Mouse (Mus musculus) G1E (cell line): ENCODE results near the gene Trem3. TPM values are rescaled to one million over a fixed set of nuclear protein-coding genes. Genes with fewer than 3 reads are reported as not detected.

Experiments used
- ATAC-seq: 2 replicates; pipeline ENCODE4 v1.8.0; 2016; ENCODE audit warnings: mild to moderate bottlenecking; ENCODE audit not compliant: insufficient number of reproducible peaks, poor library complexity, low FRiP score, severe bottlenecking; ENCODE audit errors: extremely low read depth
- DNase-seq: peaks from one replicate; pipeline ENCODE4 v3.0.0; 2012; ENCODE audit warnings: low spot score
- H3K27me3 ChIP-seq: 2 replicates; pipeline ENCODE4 v1.6.1; 2012; ENCODE audit warnings: mild to moderate bottlenecking, low read length, inconsistent platforms; ENCODE audit not compliant: insufficient read depth
- H3K36me3 ChIP-seq: replicated peaks from 2 replicates; pipeline ENCODE3; 2012; ENCODE audit warnings: mild to moderate bottlenecking, inconsistent platforms
- H3K4me1 ChIP-seq: 2 replicates; pipeline ENCODE4 v1.6.1; 2012; ENCODE audit warnings: low read depth, low read length, inconsistent platforms, mixed read lengths; ENCODE audit not compliant: insufficient read depth
- H3K4me3 ChIP-seq: 2 replicates; pipeline ENCODE4 v1.5.1; 2012; ENCODE audit warnings: low read depth, mild to moderate bottlenecking, inconsistent platforms, low read length, moderate library complexity, mixed read lengths
- H3K9me3 ChIP-seq: replicated peaks from 2 replicates; pipeline ENCODE4 v1.6.1; 2012; ENCODE audit warnings: inconsistent platforms
- CTCF ChIP-seq: IDR thresholded peaks from 2 replicates; pipeline ENCODE4 v1.5.1; 2012; ENCODE audit warnings: low read depth, low read length, inconsistent platforms, mixed read lengths
- GATA1 ChIP-seq: IDR thresholded peaks from 2 replicates; pipeline ENCODE4 v1.6.1; 2012; ENCODE audit warnings: borderline replicate concordance, low read length, inconsistent platforms, mixed read lengths
- GATA2 ChIP-seq: IDR thresholded peaks from 2 replicates; pipeline ENCODE4 v1.6.1; 2012; ENCODE audit warnings: low read depth, low read length, inconsistent platforms, borderline replicate concordance
- POLR2AphosphoS5 ChIP-seq: IDR thresholded peaks from 2 replicates; pipeline ENCODE4 v1.6.1; 2012; ENCODE audit warnings: low read depth, low read length, inconsistent platforms; ENCODE audit not compliant: insufficient replicate concordance
- TAL1 ChIP-seq: conservative IDR thresholded peaks from 2 replicates; pipeline ENCODE4 v1.6.1; 2012; ENCODE audit warnings: low read depth, low read length, inconsistent platforms, mixed read lengths
- polyA plus RNA-seq: library from polyadenylated mRNA; stranded (reverse); fragments of >175 nt; gene quantifications from 2 replicates; pipeline ENCODE4 v1.2.3, GENCODE M21; 2012
- total RNA-seq, 2 experiments: library from RNA; stranded (forward) in 1 of 2; stranded (reverse) in 1 of 2; fragments of 200-1000 nt in 1 of 2; fragments of >200 nt in 1 of 2; fragmentation: Nextera tagmentation in 1 of 2; gene quantifications; 2 replicates each; pipeline ENCODE4 v1.2.3; 2014 to 2017

Gene Trem3
- total and polyA plus RNA-seq, 3 experiments, result not detected

DNA sequence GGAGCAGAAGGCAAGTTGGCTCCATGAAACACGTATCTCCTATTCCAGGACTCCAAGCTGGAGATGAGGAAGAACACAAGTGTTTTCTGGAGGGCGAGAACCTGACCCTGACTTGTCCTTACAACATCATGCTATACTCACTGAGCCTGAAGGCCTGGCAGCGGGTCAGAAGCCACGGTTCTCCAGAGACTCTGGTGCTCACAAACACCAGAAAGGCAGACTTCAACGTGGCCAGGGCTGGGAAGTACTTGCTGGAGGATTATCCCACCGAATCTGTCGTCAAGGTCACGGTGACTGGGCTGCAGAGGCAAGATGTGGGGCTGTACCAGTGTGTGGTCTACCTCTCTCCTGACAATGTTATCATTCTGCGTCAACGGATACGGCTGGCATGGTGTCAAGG is 1.9 kb downstream of the Trem3 start:
- Histone ChIP-seq H3K4me3 (no peak overlapping the region), H3K27me3 (no peaks in the 10 kb centered on the region), H3K36me3 (peaks cover 49% of the 10 kb centered on the region), H3K9me3 (no peaks in the 10 kb centered on the region), H3K4me1 (peaks cover 9% of the 10 kb centered on the region)
- TF ChIP-seq TAL1 (no peak), POLR2AphosphoS5 (no peak), CTCF (no peak), GATA2 (no peak), GATA1 (no peak)
- DNase-seq (no peak), ATAC-seq (no peak)

DNA sequence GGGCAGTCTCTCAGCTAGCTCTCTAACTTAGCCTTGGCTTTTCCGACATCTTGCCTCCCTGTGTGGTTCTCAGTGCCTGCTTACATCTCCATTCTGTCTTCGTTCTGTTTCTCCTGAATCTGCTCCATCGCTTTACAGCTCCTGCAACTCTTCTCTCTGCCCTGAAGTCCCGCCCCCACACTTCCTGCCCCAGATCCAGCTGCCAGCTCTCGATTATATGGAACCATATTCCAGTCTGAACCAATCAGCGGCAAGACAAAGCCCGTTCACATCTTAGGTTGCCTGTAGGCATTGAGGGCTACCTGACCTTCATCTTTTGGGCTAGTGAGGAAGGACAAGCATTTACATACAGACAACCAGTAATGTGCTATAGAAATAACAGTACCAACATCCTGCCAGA is 3.1 kb downstream of the Trem3 start:
- DNase-seq, result no peak

DNA sequence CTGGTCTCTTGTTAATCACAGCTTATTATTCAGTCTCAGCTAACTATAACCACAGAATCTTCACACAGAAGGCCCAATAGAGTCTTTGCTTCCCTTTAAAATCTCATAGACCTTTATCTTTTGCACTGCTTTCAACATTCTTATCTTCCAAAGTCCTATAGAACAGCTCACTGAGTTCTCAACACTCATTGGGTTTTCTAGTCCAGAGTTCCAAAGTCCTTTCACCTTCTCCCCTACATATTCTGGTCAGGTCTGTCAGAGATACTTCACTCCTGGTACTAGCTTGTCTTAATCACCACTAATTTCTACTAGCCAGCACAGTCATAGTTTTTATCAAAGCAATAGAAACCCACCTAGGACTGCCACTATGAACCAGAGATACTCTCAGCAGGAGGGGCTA is 9.0 kb downstream of the Trem3 start:
- peaks cover 7% of the 10 kb centered on the region; the same call in 1 of the 2 replicates for H3K9me3 ChIP-seq
- no peaks in the 10 kb centered on the region for H3K27me3 ChIP-seq
- peaks cover 42% of the 10 kb centered on the region for H3K36me3 ChIP-seq
- H3K4me1 ChIP-seq, result peaks cover 25% of the 10 kb centered on the region
- DNase-seq, result no peak
- TF ChIP-seq GATA2, result no peak
- ATAC-seq, result no peak
- no peak overlapping the region for H3K4me3 ChIP-seq

More for the DNA sequence above, 3.1 kb downstream of the Trem3 start:
- H3K4me1 ChIP-seq, result peaks cover 19% of the 10 kb centered on the region
- no peak overlapping the region for H3K4me3 ChIP-seq
- no peaks in the 10 kb centered on the region for H3K9me3 ChIP-seq
- H3K36me3 ChIP-seq, result peaks cover 49% of the 10 kb centered on the region
- no peak for TF ChIP-seq GATA2
- no peak for TF ChIP-seq GATA1
- no peak for TF ChIP-seq POLR2AphosphoS5
- no peak for TF ChIP-seq CTCF
- TF ChIP-seq TAL1, result no peak
- H3K27me3 ChIP-seq, result no peaks in the 10 kb centered on the region
- no peak for ATAC-seq

DNA sequence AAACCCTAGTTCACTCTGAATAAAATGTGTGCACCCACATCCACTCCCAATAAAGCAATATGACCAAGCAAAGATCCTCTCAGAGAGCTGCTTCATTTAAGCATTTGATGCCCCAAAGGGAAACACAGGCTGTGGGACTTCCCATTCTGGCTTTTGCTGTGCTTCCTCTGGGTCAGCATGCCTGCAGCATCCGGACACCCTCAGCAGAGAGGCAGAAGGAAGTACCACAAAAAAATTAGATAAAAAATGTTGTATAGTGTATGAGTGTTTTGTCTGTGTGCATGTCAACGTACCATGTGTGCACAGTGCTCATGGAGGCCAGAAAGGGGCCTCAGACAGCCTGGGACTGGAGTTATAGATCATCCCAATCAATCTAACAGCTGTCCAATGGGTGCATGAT is 14.3 kb downstream of the Trem3 start:
- Histone ChIP-seq H3K4me3 (no peak overlapping the region), H3K27me3 (no peaks in the 10 kb centered on the region), H3K9me3 (peaks cover 7% of the 10 kb centered on the region; the same call in 1 of the 2 replicates), H3K36me3 (peaks cover 52% of the 10 kb centered on the region), H3K4me1 (peaks cover 46% of the 10 kb centered on the region)
- DNase-seq, result no peak
- no peak for ATAC-seq
- TF ChIP-seq TAL1 (no peak), CTCF (no peak), POLR2AphosphoS5 (no peak), GATA1 (no peak), GATA2 (no peak)

DNA sequence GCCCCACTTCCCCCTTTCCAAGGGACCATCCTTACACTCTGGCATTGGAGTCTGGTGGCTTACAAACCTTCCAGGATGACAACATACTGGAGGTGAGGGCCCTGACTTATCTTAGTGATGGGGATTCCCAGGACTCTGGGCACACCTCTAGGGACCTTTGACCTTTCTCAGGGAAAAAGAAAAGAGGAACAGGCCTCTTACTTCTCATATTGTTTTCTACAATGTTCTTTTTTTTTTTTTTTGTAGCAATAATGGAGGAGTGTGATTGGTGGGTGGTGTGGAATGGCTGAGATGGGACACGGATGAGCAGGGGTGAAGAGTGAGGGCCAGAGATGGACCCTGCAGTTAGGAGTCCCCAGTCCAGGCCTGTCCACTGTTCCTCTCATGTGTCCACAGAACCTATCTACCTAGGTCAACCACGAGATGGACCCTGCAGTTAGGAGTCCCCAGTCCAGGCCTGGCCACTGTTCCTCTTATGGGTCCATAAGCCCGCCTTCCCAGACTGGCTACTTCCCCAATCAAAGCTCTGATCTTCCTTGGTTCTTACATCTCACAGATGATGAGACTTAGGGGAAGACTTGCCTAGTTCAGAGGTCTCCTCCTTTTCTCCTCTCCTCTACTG is 16.3 kb downstream of the Trem3 start, which contains the start of gene Treml4:
Treml4 (plus strand) TSS at position 555 of the 622 bp plus-strand sequence.
- H3K4me1 ChIP-seq, result peaks cover 53% of the 10 kb centered on the region
- TF ChIP-seq GATA1, result no peak
- no peak for TF ChIP-seq CTCF
- TF ChIP-seq GATA2, result no peak
- no peak for TF ChIP-seq TAL1
- TF ChIP-seq POLR2AphosphoS5, result no peak

DNA sequence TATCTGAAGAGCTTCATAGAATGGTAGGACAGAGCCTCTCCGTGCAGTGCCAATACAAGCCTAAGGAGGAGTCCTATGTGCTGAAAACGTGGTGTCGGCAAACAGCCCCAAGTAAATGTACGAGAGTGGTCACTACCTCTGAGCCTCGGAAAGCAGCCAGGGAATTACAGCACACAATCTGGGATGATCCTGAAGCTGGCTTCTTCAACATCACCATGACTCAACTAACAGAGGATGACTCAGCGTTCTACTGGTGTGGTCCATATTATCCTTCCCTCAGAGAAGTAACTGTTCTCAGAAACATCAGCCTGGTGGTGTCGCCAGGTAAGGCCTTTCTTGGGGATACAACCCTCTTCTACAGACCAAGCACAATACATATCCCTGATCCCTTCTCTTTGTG is 17.1 kb downstream of the Trem3 start:
- Histone ChIP-seq H3K4me3 (no peak overlapping the region; the same call in 1 of the 2 replicates), H3K27me3 (no peaks in the 10 kb centered on the region), H3K9me3 (peaks cover 3% of the 10 kb centered on the region; the same call in 1 of the 2 replicates), H3K36me3 (peaks cover 48% of the 10 kb centered on the region), H3K4me1 (peaks cover 60% of the 10 kb centered on the region)
- TF ChIP-seq TAL1 (no peak), CTCF (no peak)
- DNase-seq, result no peak
- ATAC-seq, result no peak

More for the DNA sequence above, 16.3 kb downstream of the Trem3 start, which contains the start of gene Treml4:
- peaks cover 7% of the 10 kb centered on the region; the same call in 1 of the 2 replicates for H3K9me3 ChIP-seq
- DNase-seq (no peak), ATAC-seq (no peak)
- no peak within 1 kb of the TSS; the same call in 1 of the 2 replicates for H3K4me3 ChIP-seq
- peaks cover 42% of the 10 kb centered on the region for H3K36me3 ChIP-seq
- no peaks in the 10 kb centered on the region for H3K27me3 ChIP-seq
